Mouse (Mus musculus): ENCODE results near the gene Grrp1.

The Grrp1 gene

DNA sequence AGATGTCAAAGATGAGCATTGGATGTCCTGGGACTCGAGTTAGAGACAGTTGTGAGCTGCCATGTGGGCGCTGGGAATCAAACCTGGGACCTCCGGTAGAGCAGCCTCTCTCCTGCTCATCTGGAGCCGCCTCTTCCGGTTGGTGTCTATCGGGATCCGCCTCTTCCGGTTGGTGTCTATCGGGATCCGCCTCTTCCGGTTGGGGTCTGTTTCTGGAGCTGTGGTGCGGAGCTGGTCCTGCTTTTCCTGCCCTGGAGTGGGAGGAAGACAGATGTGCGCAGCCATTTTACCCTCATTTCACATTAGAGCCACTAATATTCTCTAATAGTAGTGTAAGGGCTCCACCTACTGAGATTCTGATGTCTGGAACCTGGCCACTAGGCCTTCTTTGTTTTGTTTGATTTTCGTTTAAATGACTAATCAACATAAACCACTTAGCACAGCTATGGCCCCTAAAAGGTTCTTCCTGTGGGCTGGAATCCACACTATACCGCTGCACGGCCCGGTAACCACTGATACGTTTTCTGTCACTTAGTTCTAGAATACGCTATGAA, 14.3 kb upstream of the Grrp1 start:
- DNase-seq: no peak

DNA sequence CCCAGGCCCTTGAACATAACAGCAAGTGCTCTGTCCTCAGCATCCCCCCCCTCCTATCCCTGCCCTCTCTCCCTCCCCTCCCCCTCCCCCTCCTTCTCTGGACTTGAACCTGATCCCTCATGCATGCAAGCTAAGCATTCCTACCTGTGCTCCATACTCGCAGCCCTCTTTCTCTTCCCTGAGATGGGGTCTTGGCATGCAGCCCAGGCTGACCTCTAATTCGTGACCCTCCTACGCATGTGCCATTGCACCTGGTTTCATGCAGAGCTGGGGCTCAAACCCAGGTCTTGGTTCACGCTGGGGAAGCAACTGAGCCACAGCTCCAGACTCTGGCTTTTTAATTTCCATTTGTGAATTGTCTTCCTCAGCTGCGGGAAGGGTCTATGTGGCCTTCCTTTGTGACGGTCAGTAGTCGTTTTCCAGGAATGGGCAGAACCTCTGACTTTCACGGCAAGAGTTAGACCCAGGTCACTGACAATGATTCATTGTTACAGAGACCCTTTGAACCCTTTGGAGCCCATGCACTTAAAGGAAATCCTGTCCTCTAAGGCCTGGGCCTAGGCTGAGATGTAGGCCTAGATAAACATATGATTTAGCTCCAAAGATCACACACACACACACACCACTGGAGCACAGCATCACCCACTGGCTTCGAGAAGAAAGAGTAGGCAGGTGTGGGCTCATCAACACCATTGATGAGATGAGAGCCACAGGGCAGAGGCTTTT, 12.1 kb upstream of the Grrp1 start:
- DNase-seq: no peak

DNA sequence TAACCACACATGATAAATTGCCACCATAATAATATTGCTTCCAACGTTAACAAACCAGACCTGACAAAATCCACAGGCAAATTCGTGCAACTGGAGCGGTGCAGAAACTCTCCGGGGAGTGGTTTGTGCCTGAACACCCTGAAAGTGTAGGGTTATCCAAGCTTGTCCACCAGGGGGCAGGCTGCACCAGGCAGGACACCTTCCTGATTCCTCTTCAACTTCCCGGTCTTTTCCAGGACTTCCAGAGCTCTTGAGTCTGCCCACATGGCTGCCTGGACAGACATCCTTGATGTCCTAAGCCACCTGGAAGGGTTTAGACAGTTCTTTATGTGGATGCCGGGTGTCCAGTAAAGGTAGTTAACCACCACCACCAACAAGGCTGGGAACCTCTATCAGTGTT, 9.3 kb upstream of the Grrp1 start:
- peak; percentile 75 for DNase-seq

DNA sequence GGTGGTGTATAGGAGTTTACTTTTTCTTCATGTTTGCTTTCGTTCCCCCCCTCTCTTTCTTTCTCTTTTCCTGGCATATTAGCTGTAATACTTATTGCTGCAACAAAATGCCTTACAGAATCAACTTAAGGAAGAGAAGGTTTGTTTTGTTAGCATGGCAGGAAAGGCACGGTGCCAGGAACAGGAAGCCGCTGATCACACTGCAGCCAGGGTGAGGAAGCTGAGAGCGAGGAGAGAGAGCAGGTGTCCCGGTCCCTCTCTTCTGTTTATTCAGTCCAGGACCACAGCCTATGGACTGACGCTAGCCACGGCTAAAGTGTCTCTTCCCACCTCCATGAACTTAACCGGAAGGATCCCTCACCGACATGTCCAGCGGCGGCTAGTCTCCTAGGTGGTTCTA, 4.4 kb upstream of the Grrp1 start:
- DNase-seq: no peak

DNA sequence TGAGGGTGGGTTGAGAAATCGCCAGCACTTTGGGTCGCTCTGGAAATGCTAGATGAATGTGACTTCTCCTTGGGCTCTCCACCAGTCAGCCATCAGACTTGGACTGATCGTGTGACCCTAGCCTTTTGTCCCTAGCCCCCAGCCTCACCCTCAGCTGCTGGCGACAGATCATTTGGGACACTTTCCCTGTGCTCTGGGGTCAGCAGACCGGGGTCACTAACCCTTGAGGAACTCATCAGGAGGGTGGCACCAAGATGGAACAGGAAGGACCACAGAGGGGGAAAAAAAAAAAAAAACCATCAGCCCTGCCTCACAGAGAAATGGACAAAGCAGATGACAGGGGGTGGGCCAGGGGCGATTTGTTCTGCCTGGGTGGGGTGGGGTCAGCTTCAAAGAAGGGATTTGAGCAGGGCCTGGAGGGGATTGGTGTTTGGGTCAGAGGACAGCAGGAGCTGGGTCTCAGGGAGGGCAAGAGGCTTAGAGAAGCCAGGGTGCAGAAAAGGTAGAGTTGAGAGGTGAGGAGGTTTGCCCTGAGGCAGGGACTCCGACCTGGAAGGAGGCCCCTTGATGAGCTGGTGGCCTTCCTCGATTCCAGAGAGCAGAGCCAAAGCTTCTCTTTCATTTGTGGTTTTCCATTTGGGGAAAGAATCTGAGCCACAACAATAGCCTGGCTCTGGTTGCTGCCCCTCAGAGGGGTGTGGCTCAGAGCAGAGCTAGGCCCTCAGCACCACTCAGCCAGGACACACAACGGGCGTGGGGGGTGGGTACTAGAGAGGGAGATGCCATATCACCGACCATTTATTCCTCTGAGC, 3.5 kb upstream of the Grrp1 start:
- no peak for DNase-seq

DNA sequence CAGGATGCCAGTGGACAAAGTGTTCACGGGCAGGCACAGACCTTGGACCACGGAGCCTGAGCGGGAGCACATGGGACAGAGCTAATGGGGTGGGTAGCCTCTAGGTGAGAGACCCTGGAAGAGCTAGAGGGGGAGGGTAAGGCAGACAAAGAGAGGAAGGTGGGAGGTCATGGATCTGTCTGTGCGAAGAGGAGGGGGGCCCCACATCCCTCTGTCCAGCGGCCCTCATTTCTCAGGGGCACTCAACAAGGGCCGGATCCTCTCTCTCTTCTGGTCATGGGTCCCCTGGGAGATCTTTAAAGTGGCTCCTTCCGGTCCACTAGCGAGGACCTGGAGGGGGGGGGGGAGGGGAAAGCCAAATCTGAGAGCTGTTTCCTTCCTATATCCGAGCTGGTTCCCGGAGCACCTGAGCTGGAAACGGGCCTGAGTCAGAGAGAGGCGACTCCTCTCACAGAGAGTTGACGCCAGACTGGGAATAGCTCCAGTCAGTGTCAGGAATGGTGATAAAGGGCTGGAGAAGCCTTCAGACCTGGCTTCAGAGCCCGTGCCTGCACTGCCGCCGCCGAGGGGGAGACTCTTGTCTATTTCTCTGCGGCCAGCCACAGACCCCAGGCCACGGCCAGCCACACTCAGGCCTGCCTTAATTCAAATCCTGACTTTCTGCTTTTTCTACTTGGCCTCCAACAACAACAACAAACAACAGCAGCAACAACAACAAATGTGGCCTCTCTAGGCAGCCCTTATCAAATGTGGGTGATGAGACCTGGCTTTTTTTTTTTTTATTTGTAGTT, 2.7 kb upstream of the Grrp1 start:
- peak; percentile 47 for DNase-seq

DNA sequence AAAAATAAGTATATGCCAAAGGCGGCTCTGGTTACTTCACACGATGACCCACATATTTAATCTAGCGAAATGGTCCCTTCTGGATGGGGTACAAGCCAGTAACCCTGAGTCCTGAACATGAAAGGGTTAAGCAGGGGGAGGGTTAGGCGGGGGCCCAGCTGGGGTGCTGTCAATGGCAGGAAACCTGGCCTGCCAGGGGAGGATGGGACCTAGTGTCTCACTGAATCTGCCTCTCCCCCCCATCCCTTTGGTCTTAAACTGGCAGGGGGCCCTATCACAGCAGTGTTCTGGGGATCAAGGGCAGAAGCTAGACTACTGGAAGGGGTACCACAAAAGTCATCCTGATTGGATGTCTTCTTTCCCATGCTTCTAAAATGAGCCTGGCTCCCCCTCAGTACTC, 1.9 kb upstream of the Grrp1 start:
- DNase-seq: peak; percentile 24

DNA sequence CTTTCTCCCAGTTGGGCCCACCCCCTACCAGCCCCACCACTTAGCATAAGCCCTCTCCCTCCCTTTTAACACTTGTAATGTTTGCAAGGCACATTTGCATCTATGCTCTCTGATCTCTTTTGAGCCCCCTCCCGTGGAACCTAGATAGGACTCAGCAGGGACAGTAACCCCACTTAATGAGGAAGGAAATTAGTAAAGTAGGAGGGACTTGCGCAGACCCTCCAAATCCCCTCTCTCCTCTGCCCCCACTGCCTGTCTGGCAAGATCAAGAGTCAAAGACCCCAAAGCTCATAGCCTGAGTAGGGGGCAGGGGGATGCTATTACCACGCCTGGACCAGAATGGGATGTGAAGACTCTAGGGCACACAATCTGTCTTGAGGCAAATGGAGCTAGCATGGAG, 929 bp upstream of the Grrp1 start:
- no peak for DNase-seq

DNA sequence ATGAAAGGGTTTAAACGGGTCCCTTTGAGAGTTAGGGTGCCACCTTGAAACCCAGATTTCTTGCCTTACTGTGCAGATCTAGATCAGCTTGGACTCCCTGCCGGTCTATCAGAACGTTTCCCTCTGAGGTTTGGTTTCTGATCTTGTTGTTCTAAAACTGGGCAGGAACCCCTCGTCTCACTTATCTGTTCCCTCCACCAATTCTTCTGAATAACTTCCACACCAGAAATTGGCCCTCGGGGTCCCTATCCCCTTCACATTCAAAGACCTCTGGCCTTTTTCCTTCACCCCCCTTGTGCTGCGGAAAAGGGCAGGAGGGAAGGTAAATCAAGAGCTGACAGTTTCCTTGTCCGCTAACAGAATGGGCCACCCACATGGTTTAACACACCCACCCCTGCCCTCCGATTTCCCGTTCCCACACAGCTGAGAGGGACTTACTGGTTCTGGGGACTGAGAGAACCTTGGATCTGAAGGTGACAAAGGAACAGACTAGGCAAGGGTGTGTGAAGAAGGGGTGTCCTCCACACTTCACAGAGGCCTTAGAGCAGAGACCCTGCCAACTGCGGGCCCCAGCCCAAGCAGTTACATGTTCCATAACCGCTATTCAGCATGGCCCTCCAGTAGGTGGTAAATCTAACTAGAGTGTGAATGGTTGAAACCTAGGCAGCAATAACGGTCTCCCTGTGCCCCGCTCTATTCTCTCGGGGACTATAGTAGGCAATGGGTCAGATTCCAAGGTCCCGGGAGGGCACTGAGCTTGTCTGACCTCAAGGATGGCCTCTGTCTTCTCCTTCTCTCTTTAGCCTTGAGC, 790 bp downstream of the Grrp1 start:
- no peak for DNase-seq

DNA sequence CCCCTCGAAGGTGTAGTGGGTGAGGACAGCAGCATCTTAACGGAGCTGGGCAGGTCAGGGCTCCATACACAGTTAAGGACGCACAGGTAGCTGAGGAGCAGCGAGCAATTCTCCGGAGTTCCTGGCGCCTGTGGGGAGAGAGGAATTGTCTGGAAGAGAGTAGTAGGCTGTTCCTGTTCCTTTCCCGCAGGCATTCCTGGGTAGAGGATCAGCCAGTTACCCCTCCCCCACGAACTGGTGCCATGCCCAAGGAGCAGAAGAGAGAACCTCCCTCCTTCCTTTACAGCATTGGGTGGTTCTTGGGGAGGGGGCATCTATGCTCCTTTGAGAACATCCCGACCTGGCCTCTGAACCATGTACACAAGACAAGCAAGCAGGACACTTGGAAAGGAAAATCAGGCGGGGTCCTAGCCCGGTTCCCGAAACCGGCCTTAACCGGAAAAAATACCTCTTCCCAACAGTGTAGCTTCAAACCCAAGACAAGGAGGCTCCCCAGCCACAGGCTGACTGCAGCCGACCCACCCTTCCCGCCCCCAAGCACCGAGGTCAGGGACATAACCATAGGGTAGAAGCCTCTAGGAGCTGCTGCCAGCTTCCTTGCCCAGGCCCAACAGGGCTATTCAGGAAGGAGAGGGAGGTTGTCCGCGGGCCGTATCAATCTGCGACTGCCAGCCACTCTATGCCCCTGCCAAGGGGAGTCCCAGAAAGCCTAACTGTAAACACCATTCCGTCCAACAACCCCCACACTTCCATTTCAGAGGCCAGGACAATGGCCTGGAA, 1.6 kb downstream of the Grrp1 start:
- DNase-seq: peak; percentile 44

DNA sequence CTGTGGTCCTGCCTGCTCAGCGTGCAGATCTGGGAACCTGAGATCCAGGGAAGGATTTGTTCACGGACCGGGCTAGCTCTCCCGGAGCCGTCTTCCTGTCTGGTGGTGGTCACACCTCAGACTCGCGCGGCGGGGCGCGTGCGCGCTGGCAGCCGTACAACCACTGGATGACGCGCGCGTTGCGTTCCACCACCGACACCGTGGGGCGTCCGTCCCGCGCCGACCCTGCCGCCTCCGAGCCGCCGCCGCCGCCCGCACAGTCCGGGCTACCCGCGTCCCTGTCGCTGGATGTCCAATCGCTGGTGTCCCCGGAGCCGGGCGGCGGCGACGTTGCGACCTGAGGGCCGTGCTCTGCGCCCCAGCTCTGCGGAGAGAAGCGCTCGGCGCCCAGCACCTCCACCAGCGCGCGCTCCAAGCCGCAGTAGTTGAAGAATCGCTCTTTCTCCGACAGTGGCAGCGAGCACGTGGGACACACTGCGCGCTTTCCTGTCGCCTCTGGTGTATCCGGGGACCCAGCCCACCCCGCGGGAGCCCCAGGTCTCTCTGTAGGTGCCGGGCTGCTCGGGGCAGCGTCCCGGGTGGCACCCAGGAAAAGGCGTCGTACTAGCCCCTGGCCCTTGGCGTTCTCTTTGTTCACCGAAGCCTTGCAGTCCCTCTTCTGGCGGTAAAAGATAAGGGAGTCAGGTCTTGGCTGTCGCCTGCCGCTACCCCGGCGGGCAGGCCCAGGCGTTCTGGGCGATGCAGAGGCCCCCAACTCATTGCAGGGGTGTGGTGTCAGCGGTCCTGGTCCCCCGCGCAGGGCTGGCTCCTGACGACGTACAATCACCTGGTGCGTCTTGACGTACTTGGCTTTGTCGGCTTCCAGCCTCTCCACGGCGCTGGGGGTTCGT, 2.4 kb downstream of the Grrp1 start:
- DNase-seq: peak; percentile 74

DNA sequence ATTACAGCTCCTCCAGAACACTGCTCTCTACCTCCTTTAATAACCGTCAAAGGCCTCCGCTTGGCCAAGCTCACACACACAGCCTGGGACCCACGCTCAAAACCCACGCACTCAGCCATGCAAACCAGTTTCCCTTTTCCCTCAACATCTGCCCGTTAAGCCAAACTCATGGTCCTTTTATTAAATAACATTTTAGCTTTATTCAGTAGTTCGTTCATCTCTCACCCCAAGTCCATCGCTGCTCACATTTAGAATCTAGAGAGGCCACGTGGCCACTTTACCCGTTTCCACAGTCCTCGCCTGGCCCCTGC, 3.0 kb downstream of the Grrp1 start:
- no peak for DNase-seq

DNA sequence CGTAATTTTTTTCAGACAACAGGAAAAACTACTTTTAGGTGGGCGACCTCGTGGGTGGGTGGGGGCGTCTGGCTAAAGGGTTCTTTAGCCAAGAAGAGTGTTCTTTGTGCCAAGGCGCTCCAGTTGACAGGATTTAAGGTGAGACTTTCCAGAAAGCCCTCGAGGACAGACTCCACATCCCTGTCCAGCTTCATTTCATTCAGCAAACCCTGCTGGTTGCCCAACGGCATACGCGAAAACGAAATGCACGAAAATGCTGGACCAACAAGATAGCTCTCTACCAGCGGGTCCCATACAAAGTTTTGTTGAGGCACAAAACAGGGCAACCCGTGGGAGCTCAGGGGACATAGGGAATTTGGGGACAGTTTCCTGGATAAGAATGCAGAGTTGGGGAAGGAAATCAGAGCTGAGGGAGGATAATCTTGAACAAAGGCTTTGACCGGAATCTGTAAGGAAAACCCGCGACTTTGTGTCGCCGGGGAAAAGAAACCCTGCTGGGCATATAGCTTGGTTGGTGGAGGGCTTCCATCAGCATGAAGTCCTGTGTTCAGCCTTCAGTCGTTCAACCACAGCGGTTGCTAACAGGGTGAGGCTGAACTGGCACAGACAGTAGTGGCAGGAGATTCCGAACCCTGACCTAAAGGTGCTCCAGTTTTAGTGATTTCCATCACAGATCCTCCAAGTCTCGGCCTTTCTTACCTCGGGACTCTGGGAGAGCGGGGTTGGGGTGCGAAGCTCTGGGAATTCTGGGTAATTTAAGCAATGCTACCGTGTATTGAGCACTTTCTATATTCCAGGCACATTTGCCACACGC, 3.6 kb downstream of the Grrp1 start:
- peak; percentile 27 for DNase-seq

DNA sequence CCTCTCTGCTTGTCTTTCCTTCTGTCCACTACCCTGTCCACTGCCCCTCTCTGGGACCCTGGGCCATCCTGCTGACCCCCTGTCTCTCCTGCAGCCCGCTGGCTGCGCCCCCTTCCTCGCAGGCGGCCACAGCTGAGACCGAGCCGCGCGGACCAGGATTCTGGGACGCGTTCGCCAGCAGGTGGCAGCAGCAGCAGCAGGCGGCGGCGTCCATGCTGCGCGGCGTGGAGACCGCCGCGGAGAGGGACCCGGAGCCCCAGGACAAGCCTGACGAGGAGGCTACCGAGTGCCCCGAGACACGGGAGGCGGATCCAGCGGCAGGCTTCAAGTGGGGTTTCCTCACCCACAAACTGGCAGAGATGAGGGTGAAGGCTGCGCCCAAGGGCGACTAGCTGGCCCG, 4.3 kb downstream of the Grrp1 start:
- peak; percentile 86 for DNase-seq

DNA sequence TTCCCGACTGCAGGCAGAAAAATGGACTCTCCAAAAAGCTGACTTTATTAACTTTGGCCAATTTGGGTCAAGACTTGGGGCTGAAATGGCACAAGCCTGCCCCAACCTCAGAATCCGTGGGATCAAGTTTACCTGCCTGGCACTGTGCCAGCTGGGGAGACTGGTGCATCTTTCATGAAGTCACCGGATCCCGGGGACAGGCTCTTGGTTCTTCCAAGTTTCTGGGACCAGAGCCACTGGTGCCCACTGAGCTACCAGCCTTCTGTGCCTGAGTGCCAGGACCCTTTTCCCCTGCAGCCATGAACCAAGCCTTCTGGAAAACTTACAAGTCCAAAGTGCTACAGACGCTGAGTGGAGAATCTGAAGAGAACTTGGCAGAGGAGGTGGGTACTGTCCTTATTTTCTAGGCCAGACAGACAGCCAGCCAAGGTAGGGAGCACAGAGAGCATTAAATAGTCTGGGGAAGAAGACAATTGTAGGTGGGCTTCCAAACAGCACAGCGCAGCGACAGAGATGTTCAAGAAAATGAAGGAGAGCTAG, 7.1 kb downstream of the Grrp1 start, which contains the start of gene Gm30191:
Gene Gm30191 (plus strand): TSS at position 217 of the 540 bp plus-strand sequence.
- no peak for DNase-seq

DNA sequence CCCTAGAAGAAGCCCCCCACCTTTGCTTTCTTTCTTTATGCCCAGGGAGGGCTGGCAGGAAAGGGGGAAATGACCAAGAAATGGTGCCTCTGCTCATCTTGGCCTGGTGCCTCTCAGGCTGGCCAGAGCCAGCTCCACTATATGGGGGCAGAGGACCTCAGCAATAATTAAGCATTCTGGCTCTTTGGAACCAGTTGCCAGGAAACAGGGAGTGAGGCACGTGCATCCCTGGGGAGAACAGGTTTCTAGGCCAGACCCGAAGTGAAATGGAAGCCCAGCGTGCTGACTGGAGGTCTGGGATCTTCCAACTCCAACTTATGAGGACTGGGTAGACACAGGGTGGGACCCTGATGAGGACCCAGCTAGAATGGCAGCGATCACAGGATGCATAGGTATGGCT, 7.7 kb downstream of the Grrp1 start:
- DNase-seq: peak; percentile 36

DNA sequence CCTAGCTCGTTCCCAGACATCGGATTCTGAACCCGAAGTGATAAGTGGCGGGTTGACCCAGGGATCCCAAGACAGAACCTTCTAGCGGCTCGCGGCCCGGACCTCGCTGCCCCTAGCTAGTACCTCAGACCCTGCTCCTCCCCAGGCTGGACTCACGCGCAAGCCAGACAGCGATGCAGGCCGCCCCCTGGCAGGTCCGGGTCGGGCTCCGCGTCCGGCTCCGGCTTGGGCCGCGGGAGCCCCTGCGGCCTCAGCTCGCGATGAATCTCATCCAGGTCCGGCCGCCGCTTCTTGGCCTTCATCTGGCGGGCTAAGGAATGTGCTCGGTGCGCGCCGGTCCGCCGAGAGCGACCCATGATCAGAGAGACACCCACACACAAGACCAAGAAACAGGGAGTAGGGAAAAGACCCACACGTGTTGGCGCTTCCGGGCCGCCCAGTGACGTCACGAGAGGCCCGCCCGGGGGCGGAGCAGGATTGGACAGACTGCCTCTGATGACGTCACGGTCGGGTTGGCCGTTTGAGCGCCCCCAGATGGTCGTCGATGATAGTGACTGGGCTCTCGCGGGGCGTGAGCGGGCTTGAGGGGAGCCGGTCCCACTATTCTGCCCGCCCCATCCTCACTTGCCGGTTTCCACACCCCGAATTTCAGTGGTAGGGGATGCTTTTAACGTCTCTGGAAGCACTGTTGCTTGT, 8.6 kb downstream of the Grrp1 start, which contains the start of gene Zfp593:
Gene Zfp593 (minus strand): TSS at position 445 of the 696 bp plus-strand sequence.
- peak; percentile 93 for DNase-seq

DNA sequence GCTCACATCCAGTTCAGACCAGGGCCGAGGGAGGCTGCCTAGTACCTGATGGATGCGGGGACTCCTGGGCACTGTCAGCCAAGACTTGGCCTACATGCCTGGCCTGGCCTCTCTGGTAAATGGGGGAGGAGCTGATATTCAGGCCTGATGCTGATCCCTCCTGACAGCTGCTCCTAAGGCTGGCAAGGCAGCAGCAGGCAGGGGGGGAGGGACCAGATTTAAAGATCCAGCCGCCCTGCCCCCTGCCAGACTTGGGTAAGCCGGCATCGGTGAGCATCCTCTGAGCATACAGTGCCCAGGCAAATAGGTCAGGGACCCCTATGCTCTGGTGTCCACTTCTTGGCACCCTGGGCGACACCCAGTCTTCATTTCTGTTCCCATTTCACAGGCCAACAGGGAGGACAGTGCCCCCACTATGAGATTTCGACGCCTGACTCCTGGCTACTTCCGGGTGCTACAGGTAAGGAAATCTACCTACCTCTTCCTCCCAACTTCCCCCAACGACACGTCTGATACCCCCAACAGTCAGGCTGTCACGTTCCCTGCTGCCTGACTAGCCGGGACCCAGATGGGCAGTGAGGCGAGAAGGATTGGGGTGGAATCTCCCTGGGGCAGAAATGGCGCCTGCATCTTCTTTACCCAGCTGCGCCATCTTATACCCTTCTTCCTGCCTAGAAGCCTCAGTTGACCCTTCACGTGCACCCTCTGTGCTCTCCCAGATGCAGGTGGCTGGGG, 10.2 kb downstream of the Grrp1 start, which contains the start of gene E130218I03Rik:
Gene E130218I03Rik (plus strand): TSS at position 147 of the 735 bp plus-strand sequence.
- DNase-seq: peak; percentile 97
